Mouse (Mus musculus): ENCODE data around the gene Slc2a4. TPM values are rescaled to one million over a fixed set of nuclear protein-coding genes. Genes with fewer than 3 reads are reported as not detected.

Slc2a4 gene
- polyA plus RNA-seq, 1 experiment from 2014 or later, result 4.4 TPM

DNA sequence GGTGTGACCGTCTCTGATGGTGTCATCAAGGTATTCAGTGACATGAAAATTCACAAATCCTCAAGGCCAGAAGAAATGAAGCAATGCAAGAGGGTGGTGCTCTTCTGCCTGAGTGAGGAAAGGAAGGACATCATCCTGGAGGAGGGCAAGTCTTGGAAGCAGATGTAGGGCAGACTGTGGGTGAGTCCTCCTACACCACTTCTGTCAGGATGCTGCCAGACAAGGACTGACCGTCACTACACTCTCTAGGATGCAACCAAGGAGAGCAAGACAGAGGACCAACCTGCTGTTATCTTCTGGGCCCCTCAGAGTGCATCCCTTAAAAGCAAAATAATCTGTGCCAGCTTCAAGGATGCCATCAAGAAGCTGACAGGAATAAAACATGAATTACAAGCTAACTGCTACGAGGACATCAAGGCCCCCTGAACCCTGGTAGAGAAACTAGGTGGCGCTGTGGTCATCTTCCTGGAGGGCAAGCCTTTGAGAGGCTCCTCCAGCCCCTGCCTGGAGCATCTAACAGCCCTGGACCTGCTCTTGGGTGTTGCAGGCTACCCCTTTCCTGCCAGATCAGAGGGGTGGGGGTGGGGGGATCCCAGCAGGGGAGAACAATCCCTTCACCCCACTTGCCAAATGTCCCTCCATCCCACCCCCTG is 2.9 kb upstream of the Slc2a4 start:
- Histone ChIP-seq H3K9ac (replicated peaks) (no peak overlapping the region), H3K9me3 (replicated peaks) (no peaks in the 10 kb centered on the region), H3K36me3 (no peaks in the 10 kb centered on the region), H3K4me1 (peaks cover 21% of the 10 kb centered on the region), H3K27ac (replicated peaks) (no peak overlapping the region), H3K27me3 (replicated peaks) (peaks cover 23% of the 10 kb centered on the region), H3K4me3 (replicated peaks) (no peak overlapping the region), H3K4me2 (no peak overlapping the region)
- ATAC-seq (ENCODE audit: low FRiP score), result no peak
- 45% methylated on average over 4 of the region's 4 CpGs for WGBS

DNA sequence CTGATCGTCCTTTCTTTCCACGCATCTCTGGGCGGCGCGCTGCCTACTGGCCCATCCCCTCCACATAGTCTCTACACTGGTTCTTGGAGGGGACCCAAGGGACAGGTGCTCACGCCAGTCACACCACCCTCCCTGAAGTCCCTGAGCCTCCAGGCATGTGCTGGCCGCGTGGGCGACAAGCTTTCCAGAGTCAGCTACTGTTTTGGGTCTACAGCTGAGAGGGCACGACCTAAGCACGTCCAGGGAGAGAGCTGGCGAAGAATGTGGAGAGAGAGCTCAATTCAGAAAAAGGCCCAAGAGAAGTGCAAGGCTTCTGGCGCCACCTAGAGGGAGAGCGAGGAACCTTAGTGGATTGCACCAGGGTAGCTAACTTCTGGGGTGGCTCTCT is 769 bp upstream of the Slc2a4 start:
- Histone ChIP-seq H3K36me3 (no peaks in the 10 kb centered on the region), H3K4me2 (peak overlapping the region; percentile 63), H3K9ac (replicated peaks) (peak overlapping the region; percentile 26; the same call in 1 of the 2 replicates), H3K4me1 (peaks cover 21% of the 10 kb centered on the region), H3K27ac (replicated peaks) (0 out of 2 replicates have a peak overlapping the region, but pooled peaks have one; percentile 71), H3K9me3 (replicated peaks) (no peaks in the 10 kb centered on the region), H3K27me3 (replicated peaks) (peaks cover 23% of the 10 kb centered on the region), H3K4me3 (replicated peaks) (peak overlapping the region; percentile 47)
- peak; percentile 15; the same call in 1 of the 2 replicates for ATAC-seq (ENCODE audit: low FRiP score)
- 0% methylated on average over 14 of the region's 14 CpGs for WGBS

DNA sequence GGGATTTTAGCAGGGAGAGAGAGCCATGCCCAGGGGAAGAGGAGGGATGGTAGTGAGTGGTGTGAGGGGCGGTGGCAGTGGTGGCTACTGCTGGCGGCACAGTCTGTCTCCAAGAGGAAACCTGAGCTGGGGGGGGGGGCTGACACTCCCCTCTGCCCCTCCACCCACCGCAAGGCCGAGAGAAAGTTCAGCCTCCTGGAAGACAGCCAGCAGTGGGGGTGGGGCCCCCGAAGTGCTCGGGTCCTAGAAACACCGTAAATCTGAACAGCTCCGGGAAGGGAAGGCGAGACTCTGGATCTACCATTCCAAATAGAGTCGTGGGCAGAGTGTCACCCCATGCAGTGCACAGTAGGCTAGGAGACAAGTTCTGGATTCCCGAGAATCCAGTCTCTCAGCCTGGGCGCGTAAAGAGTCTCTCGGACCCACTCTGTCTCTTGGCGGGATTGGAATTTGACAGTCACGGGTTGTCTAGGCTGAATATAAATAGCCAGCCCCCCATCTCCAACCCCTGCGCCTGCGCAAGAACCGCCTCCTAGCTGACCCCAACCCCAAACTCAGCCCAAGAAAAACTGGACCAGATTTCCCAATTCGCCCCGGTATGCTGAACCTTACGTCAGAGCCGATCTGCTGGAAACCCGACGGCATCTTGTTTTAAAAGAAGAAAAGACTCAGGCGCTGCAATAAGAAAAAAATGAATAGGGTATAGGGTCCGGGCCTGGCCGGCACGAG is 487 bp downstream of the Slc2a4 start:
- H3K36me3 ChIP-seq, result no peaks in the 10 kb centered on the region
- peak overlapping the region; percentile 42; the same call in 1 of the 2 replicates for H3K9ac ChIP-seq (replicated peaks)
- no peaks in the 10 kb centered on the region for H3K9me3 ChIP-seq (replicated peaks)
- H3K4me3 ChIP-seq (replicated peaks), result peak overlapping the region; percentile 47
- peak overlapping the region; percentile 63 for H3K4me2 ChIP-seq
- H3K27me3 ChIP-seq (replicated peaks), result peaks cover 23% of the 10 kb centered on the region
- 2% methylated on average over 28 of the region's 29 CpGs for WGBS
- ATAC-seq (ENCODE audit: low FRiP score), result peak; percentile 48
- H3K4me1 ChIP-seq, result peaks cover 21% of the 10 kb centered on the region
- H3K27ac ChIP-seq (replicated peaks), result peak overlapping the region; percentile 71

DNA sequence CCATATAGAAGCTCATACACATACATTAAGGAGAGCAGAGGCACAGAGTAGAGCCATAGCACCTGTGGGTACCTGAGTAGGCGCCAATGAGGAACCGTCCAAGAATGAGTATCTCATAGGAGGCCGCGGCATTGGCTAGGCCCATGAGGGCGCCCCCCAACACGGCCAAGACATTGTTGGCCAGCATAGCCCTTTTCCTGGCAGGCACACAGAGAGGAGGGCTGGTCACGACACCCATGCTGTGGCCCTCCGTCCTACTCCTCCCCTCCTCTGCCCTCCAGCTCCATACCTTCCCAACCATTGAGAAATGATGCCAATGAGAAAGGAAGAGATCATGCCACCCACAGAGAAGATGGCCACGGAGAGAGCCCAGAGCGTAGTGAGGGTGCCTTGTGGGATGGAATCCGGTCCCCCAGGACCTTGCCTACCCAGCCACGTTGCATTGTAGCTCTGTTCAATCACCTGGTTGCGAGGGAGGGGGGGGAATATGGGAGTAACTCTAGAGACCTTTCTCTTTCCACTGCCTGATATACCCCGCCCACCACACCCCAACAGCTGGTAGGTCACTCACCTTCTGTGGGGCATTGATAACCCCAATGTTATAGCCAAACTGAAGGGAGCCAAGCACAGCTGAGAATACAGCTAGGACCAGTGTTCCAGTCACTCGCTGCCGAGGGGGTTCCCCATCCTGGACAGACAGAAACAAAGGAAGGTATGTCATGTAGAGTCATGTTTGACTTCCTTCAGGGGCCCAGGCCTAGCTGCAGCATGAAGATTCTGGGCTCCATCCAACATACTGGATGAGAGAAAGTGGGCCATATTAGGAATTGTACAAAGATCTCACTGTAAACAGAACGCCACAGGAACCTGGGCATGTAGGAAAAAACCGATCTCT is 1.7 kb downstream of the Slc2a4 start:
- 91% methylated on average over 18 of the region's 18 CpGs for WGBS
- H3K4me3 ChIP-seq (replicated peaks), result no peak overlapping the region
- no peak overlapping the region for H3K9ac ChIP-seq (replicated peaks)
- H3K27me3 ChIP-seq (replicated peaks), result peaks cover 23% of the 10 kb centered on the region
- H3K4me2 ChIP-seq, result no peak overlapping the region
- H3K9me3 ChIP-seq (replicated peaks), result no peaks in the 10 kb centered on the region
- H3K36me3 ChIP-seq, result no peaks in the 10 kb centered on the region
- no peak overlapping the region for H3K27ac ChIP-seq (replicated peaks)
- peaks cover 21% of the 10 kb centered on the region for H3K4me1 ChIP-seq
- ATAC-seq (ENCODE audit: low FRiP score), result no peak

DNA sequence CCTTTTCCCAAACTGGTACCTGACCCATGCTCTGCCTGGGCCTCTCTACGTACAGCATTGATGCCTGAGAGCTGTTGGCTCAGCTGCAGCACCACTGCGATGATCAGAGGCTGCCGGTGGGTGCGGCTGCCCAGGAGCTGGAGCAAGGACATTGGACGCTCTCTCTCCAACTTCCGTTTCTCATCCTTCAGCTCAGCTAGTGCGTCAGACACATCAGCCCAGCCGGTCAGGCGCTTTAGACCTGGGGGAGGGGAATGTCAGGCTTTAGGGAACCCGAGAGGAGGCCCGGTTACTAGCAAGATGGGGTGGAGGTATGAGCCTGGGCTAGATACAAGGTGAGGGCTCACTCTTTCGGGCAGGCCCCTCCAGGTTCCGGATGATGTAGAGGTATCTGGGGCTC is 2.8 kb downstream of the Slc2a4 start:
- WGBS, result 88% methylated on average over 13 of the region's 13 CpGs
- Histone ChIP-seq H3K9ac (replicated peaks) (no peak overlapping the region), H3K27ac (replicated peaks) (no peak overlapping the region), H3K4me2 (no peak overlapping the region), H3K27me3 (replicated peaks) (peaks cover 22% of the 10 kb centered on the region), H3K4me1 (peaks cover 21% of the 10 kb centered on the region), H3K36me3 (no peaks in the 10 kb centered on the region), H3K9me3 (replicated peaks) (no peaks in the 10 kb centered on the region), H3K4me3 (replicated peaks) (no peak overlapping the region)
- ATAC-seq (ENCODE audit: low FRiP score), result no peak

DNA sequence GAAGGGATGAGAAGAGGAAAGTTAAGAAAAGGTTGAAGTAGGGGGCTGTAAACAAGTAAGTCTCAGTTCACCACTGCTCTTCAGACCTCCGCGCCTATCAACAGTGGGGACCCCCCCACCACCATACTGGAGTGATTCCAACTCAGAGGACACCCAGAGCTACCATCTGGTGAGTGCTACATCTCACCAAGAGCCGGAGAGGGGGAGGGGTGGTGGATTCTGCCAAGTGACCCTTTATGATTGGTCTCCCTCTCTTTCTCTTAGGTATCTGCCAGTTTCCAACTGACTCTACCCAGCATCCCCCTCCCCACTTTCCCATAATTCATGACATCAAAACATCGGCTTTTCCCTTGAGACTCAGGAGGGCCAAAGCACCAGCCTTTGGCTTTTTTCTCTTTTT is 7.0 kb downstream of the Slc2a4 start:
- Histone ChIP-seq H3K9me3 (replicated peaks) (no peaks in the 10 kb centered on the region), H3K36me3 (no peaks in the 10 kb centered on the region), H3K9ac (replicated peaks) (no peak overlapping the region), H3K4me2 (no peak overlapping the region), H3K27me3 (replicated peaks) (peaks cover 31% of the 10 kb centered on the region), H3K4me1 (peaks cover 16% of the 10 kb centered on the region), H3K4me3 (replicated peaks) (no peak overlapping the region), H3K27ac (replicated peaks) (no peak overlapping the region)
- 67% methylated on average over 4 of the region's 4 CpGs for WGBS
- no peak for ATAC-seq (ENCODE audit: low FRiP score)

DNA sequence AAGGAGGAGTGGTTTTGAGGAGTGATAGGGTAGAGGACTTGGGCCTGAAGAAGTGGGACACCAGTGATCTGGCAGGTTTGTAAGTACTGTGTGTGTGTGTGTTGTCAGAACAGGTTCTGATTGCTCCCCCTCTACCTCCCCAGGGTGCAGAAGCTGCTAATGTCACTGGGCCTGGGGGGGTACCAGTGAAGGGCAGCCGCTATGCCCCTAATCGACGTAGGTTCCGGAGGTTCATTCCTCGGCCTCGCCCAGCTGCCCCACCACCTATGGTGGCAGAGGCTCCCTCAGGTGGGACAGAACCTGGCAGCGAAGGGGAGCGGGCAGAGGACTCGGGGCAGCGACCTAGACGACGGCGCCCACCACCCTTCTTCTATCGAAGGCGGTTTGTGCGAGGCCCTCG is 8.3 kb downstream of the Slc2a4 start:
- Histone ChIP-seq H3K4me1 (peaks cover 24% of the 10 kb centered on the region), H3K4me3 (replicated peaks) (no peak overlapping the region), H3K36me3 (no peaks in the 10 kb centered on the region), H3K9ac (replicated peaks) (no peak overlapping the region), H3K27ac (replicated peaks) (no peak overlapping the region), H3K4me2 (no peak overlapping the region), H3K27me3 (replicated peaks) (peaks cover 32% of the 10 kb centered on the region), H3K9me3 (replicated peaks) (no peaks in the 10 kb centered on the region)
- ATAC-seq (ENCODE audit: low FRiP score), result no peak
- WGBS, result 94% methylated on average over 17 of the region's 17 CpGs

DNA sequence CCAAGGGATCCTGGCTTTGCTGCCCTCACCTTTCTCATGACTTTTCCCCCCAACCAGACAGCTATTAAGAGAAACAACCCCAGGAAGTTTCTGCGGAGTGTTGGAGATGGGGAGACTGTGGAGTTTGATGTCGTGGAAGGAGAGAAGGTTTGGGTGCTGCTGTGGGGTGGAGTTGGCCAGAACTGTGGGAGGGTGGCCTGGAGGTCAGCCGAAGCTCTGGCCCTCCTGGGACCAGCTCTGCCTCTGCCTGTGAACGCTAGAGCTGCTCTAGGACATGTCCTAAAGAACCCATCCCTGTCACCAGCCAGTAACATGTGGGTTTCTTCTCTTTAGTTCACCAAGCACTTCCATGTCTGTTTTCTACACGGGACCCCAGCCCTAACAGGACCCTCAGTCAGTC is 8.8 kb downstream of the Slc2a4 start:
- H3K9me3 ChIP-seq (replicated peaks), result no peaks in the 10 kb centered on the region
- H3K4me2 ChIP-seq, result no peak overlapping the region
- H3K4me1 ChIP-seq, result peaks cover 29% of the 10 kb centered on the region
- 65% methylated on average over 5 of the region's 5 CpGs for WGBS
- H3K27ac ChIP-seq (replicated peaks), result no peak overlapping the region
- no peak overlapping the region for H3K9ac ChIP-seq (replicated peaks)
- ATAC-seq (ENCODE audit: low FRiP score), result no peak
- no peak overlapping the region for H3K4me3 ChIP-seq (replicated peaks)
- no peaks in the 10 kb centered on the region for H3K36me3 ChIP-seq
- peaks cover 35% of the 10 kb centered on the region for H3K27me3 ChIP-seq (replicated peaks)

DNA sequence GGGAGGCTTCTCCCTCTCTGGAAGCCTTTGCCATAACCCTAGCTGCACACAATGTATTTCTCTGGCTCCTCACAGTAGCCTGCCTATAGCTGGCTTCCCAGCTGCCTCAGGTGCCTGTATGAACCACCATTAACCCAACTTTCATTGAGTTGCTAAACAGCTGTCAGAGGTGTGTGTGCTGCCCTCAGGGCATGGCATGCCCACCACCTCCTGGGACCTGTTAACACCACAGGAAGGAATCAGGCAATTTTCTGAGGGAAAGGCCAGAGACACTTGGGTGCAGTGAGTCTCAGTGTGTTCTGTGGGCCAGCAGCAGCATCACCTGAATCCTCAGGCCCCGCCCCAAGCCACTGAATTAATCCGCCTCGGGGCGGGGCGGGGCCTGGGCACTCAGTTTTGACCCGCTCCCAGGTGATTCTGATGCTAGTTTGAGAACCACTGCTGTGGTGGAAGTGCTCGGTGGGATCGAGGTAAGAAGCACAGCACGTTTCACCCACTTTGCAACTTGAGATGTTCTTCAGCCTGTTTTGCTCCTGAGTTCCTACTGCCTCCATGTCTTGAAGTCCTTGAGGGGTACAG is 9.5 kb downstream of the Slc2a4 start:
- H3K9ac ChIP-seq (replicated peaks), result no peak overlapping the region
- H3K4me1 ChIP-seq, result peaks cover 34% of the 10 kb centered on the region
- no peaks in the 10 kb centered on the region for H3K36me3 ChIP-seq
- H3K9me3 ChIP-seq (replicated peaks), result no peaks in the 10 kb centered on the region
- H3K4me2 ChIP-seq, result no peak overlapping the region
- H3K27ac ChIP-seq (replicated peaks), result no peak overlapping the region
- no peak for ATAC-seq (ENCODE audit: low FRiP score)
- no peak overlapping the region for H3K4me3 ChIP-seq (replicated peaks)
- WGBS, result 46% methylated on average over 9 of the region's 9 CpGs
- H3K27me3 ChIP-seq (replicated peaks), result peaks cover 35% of the 10 kb centered on the region

DNA sequence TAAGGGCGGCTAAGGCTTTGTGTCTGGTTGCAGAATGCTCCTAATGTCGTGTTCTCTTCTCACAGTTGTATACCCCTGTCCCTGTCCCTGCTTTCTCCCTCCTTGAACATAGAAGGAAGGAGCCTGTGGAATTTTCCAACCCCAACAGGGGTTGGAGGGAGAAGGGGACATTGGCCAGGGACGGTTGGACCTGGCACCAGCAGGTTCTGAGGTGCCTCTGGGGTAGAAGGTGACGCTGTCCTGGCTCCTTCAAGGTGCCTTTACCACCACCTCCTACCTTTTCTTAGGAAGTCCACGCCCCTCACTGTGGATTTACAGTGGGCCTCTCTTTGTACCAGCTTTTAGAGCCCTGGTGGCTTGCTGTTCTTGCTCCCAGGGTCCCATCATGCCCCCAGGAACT is 10.2 kb downstream of the Slc2a4 start:
- ATAC-seq (ENCODE audit: low FRiP score), result no peak
- no peak overlapping the region for H3K4me2 ChIP-seq
- no peak overlapping the region for H3K27ac ChIP-seq (replicated peaks)
- H3K36me3 ChIP-seq, result no peaks in the 10 kb centered on the region
- H3K9me3 ChIP-seq (replicated peaks), result no peaks in the 10 kb centered on the region
- H3K4me3 ChIP-seq (replicated peaks), result no peak overlapping the region
- H3K4me1 ChIP-seq, result peaks cover 34% of the 10 kb centered on the region
- H3K9ac ChIP-seq (replicated peaks), result no peak overlapping the region
- WGBS, result 70% methylated on average over 5 of the region's 5 CpGs
- H3K27me3 ChIP-seq (replicated peaks), result peaks cover 35% of the 10 kb centered on the region

DNA sequence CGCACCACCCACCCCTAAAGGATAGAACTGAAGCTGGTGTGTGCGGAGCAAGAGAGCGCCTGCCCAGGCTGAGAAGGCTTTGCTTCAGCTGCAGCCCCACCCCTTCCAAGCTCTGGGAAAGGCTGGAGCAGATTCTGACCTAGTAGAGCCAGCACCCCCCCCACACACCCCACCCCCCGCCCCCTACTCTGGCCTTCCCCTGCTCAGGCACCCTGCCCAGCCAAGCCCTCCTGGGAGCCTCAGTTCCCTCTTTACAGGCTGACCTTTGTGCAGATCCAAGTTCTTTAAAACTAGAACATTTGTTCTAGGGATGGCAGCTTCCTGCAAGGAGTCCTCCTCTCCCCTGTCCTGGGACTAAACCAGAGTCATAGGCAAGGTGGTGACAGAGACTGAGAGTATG is 10.6 kb downstream of the Slc2a4 start:
- ATAC-seq (ENCODE audit: low FRiP score), result no peak
- no peaks in the 10 kb centered on the region for H3K36me3 ChIP-seq

More for the DNA sequence above, 10.6 kb downstream of the Slc2a4 start:
- WGBS, result 57% methylated on average over 4 of the region's 4 CpGs
- no peaks in the 10 kb centered on the region for H3K9me3 ChIP-seq (replicated peaks)
- H3K27me3 ChIP-seq (replicated peaks), result peaks cover 35% of the 10 kb centered on the region
- peaks cover 34% of the 10 kb centered on the region for H3K4me1 ChIP-seq
- H3K4me2 ChIP-seq, result no peak overlapping the region
- H3K4me3 ChIP-seq (replicated peaks), result no peak overlapping the region
- H3K9ac ChIP-seq (replicated peaks), result no peak overlapping the region
- H3K27ac ChIP-seq (replicated peaks), result no peak overlapping the region

All from neural tube, embryonic 15.5 days (tissue).